Mouse (Mus musculus) CD4-positive helper T cell, adult 2 months (primary cell): Measurements from ENCODE around the gene Cdc25a.
A peak's percentile ranks its signal among the peaks of the same experiment; 100 is the strongest.

ENCODE experiments used
- DNase-seq: peaks from one replicate; pipeline ENCODE4 v3.0.0-alpha.2; 2012; ENCODE audit warnings: low read depth, missing footprints, low spot score

Cdc25a gene

DNA sequence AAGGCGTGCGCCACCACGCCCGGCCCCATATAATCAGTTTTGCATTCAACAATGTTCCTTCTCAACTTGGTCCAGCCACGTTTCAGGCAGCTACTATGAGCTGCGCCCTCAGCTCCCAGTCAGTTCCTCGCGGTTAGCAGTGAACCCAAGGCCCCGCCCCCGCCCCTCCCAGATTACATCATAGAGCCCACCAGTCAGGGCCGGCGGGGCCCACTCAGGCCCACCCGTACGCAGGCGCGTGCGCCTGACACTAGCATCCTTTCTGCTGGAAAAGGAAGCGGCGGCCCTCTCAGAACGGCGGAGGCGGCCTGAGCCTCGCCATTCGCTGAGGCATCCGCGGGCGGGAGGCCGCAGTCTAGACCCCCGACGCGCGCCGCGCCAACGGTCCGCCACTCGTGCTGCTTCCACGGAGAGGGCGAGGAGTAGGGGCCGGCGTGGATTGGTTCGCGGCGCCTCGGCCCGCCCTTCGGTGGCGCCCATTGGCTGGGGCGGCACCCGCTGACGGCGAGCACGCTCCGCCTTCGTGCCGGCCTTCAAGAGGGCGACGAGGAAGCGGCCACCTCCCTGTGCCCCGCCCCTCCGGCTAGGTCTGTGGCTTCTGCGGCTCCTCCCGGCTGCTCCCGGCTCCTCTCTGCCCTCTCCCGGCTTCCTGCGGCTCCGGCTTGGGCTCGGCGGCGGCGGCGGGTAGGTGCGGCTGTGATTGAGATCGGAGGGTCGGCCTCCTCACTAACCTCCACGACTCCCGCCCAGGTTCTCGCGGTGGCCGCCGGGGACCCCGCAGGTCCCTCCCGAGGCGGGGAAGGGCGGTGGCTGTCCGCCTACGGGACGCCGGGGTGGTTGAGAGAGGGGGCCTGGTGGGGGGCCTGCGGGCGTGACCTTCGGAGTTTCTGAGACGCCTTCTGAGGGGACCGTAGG is 56.1 kb downstream of the Cdc25a start, which contains the start of gene Map4:
Gene Map4, plus strand, starts transcription at position 204 of the 915 bp plus-strand sequence.
- DNase-seq, result peak; percentile 97

DNA sequence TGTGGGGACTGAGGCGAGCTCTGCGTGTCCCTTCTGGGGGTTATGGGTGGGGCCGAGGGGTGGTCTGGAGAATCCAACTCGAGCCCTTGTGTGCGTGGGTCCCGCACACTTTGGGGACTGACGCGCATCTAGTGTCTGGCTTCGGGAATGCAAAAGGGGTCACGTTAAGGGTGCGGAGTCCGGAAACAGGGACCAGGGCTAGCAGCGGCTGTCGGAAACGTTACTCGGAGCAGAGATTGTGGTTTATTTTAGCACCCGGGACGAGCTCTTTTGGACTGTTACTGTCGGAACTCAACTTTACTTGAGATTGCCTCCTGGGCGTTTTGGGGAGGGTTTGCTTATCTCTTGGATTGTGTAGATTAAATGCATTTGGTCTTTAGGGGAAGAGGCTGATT is 57.0 kb downstream of the Cdc25a start:
- DNase-seq, result peak; percentile 53

DNA sequence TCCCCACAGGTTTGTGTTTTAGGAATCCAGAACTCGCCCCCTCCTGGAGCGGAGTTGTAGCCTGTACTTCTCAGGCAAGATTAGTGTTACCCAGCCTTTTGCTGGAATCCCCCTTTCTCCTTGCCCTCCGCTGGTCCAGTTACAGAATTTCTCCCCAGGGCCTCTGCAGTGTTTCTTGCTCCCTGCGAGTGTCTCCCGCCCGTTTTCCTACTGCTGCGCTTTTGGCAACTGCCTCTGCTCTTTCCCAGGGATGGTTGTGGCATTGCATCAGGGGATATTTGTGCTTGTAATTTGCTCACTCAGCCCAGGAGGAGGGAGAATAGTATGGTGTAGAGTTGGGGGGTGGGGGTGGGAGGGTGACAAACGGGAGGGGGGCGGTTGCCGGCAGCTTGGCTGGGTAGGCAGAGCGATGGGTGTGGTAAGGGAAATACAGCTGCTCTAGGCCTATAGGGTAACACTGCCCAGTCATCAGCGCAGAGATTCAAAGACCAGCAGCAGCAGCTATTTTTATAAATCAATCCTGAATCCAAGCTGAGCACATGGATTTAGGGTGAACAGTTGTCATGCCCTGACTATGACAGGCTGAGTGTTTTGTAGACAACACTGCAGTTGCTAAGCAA is 57.5 kb downstream of the Cdc25a start:
- peak; percentile 24 for DNase-seq

DNA sequence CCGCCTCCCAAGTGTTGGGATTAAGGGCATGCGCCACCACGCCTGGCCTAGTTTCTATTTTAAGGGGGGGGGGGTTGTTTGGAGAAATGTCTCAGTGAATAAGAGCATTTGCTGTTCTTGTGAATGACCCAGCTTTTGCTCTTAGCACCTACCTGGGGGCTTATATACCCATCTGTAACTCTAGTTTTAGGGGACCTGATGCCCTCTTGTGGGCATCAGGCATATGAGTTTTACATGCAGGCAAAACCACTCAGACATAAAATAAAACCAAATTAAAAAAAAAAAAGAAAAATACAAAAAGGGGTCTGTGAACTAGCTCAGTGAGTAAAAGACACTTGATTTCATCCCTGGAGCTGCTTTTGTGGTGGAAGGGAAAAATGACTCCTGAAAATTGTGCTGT is 64.0 kb downstream of the Cdc25a start:
- DNase-seq, result peak; percentile 30

DNA sequence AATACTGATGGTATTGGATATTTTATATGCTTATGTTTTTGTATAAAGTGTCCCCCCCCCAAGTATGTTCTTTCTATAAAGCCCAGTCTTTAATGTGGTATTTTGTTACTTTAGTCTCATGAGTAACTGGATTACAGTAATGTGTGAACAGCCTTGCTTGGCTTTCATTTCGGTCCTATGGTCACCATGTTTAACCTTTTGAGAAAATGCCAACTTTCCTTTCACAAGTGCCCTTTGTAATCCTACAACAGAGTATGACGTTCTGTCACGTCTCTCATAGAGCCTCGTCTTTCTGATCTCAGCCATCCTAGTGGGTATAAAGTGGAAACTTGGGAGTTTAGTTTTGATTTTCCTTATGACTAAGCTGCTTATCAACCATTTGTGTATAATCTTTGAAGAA is 67.4 kb downstream of the Cdc25a start:
- DNase-seq, result no peak
